Mouse (Mus musculus) lung, embryonic 15.5 days (tissue): Measurements from ENCODE around the gene Brca1. TPM values are rescaled to one million over a fixed set of nuclear protein-coding genes. Genes with fewer than 3 reads are reported as not detected.

Source experiments
- ATAC-seq: fragments of 200-750 bp; cut with Nextera tagmentation; 2 replicates; pipeline ENCODE4 v1.8.0; 2017; ENCODE audit warnings: moderate number of reproducible peaks, borderline replicate concordance; ENCODE audit not compliant: low FRiP score, low TSS enrichment; ENCODE audit errors: extremely low read depth
- H3K27ac ChIP-seq: fragments of 300-500 bp; sonication (generic); 2 replicates; pipeline ENCODE4 v1.5.1; 2015; ENCODE audit warnings: moderate library complexity, mild to moderate bottlenecking, inconsistent platforms
- H3K27me3 ChIP-seq: fragments of 300-500 bp; sonication (generic); 2 replicates; pipeline ENCODE4 v1.6.1; 2015; ENCODE audit warnings: inconsistent platforms
- H3K36me3 ChIP-seq: fragments of 300-500 bp; sonication (generic); 2 replicates; pipeline ENCODE4 v1.6.1; 2015; ENCODE audit warnings: inconsistent platforms
- H3K4me1 ChIP-seq: fragments of 300-500 bp; sonication (generic); 2 replicates; pipeline ENCODE4 v1.6.1; 2015; ENCODE audit warnings: inconsistent platforms
- H3K4me2 ChIP-seq: fragments of 300-500 bp; sonication (generic); 2 replicates; pipeline ENCODE4 v1.6.1; 2015; ENCODE audit warnings: inconsistent platforms, mild to moderate bottlenecking, moderate library complexity
- H3K4me3 ChIP-seq: fragments of 300-500 bp; sonication (generic); 2 replicates; pipeline ENCODE4 v1.5.1; 2015; ENCODE audit warnings: mild to moderate bottlenecking, inconsistent platforms
- H3K9ac ChIP-seq: fragments of 300-500 bp; sonication (generic); 2 replicates; pipeline ENCODE4 v1.6.1; 2015; ENCODE audit warnings: inconsistent platforms
- H3K9me3 ChIP-seq: fragments of 300-500 bp; sonication (generic); 2 replicates; pipeline ENCODE4 v1.6.1; 2016; ENCODE audit warnings: inconsistent platforms
- WGBS: fragments of 180-500 bp; shearing (Covaris S2); methylation state at CpG from one replicate; pipeline ENCODE4 v1.1.7; 2015; 5-methylcytosine and 5-hydroxymethylcytosine counted together
- polyA plus RNA-seq: library from polyadenylated mRNA; unstranded; fragments of >200 nt; fragmentation: Nextera tagmentation; extraction: Ambion mirVana; gene quantifications from 2 replicates; pipeline ENCODE4 v1.2.1, GENCODE M21; 2015

Gene Brca1
- polyA plus RNA-seq, 1 experiment from 2014 or later, result 14.1 TPM

GRCm38 (mm10) chr11:101525056-101525455, 26.7 kb downstream of the Brca1 start:
- Histone ChIP-seq H3K36me3 (peaks cover 50% of the 10 kb centered on the region), H3K4me1 (no peaks in the 10 kb centered on the region), H3K27me3 (no peaks in the 10 kb centered on the region), H3K9ac (no peak overlapping the region), H3K27ac (no peak overlapping the region), H3K4me3 (no peak overlapping the region), H3K9me3 (no peaks in the 10 kb centered on the region), H3K4me2 (no peak overlapping the region)
- ATAC-seq, result no peak
- 92% methylated on average over 10 of the region's 10 CpGs for WGBS

GRCm38 (mm10) chr11:101524446-101524845, 27.3 kb downstream of the Brca1 start:
- ATAC-seq, result no peak

GRCm38 (mm10) chr11:101519364-101519763, 32.4 kb downstream of the Brca1 start:
- Histone ChIP-seq H3K4me1 (no peaks in the 10 kb centered on the region), H3K9ac (no peak overlapping the region), H3K27ac (no peak overlapping the region), H3K4me3 (no peak overlapping the region), H3K4me2 (no peak overlapping the region), H3K9me3 (no peaks in the 10 kb centered on the region), H3K27me3 (no peaks in the 10 kb centered on the region), H3K36me3 (peaks cover 49% of the 10 kb centered on the region)
- ATAC-seq, result no peak
- WGBS, result 87% methylated on average over 6 of the region's 6 CpGs

More at GRCm38 (mm10) chr11:101524446-101524845, 27.3 kb downstream of the Brca1 start:
- Histone ChIP-seq H3K36me3 (peaks cover 50% of the 10 kb centered on the region), H3K27ac (no peak overlapping the region), H3K27me3 (no peaks in the 10 kb centered on the region), H3K9ac (no peak overlapping the region), H3K4me1 (no peaks in the 10 kb centered on the region), H3K4me2 (no peak overlapping the region), H3K4me3 (no peak overlapping the region), H3K9me3 (no peaks in the 10 kb centered on the region)
- WGBS, result 80% methylated on average over 8 of the region's 8 CpGs

- no peaks in the 10 kb centered on the region for H3K4me1 ChIP-seq
- ATAC-seq, result no peak
- no peak overlapping the region for H3K27ac ChIP-seq
- peaks cover 52% of the 10 kb centered on the region for H3K36me3 ChIP-seq
- no peaks in the 10 kb centered on the region for H3K9me3 ChIP-seq
- H3K27me3 ChIP-seq, result no peaks in the 10 kb centered on the region
- H3K4me3 ChIP-seq, result no peak overlapping the region
- no peak overlapping the region for H3K4me2 ChIP-seq
- H3K9ac ChIP-seq, result no peak overlapping the region
- 82% methylated on average over 5 of the region's 5 CpGs for WGBS
These were observed 32.8 kb downstream of the Brca1 start for GRCm38 (mm10) chr11:101518937-101519336.

GRCm38 (mm10) chr11:101507090-101507489, 44.7 kb downstream of the Brca1 start:
- no peaks in the 10 kb centered on the region for H3K4me1 ChIP-seq
- peaks cover 49% of the 10 kb centered on the region for H3K36me3 ChIP-seq
- no peaks in the 10 kb centered on the region for H3K27me3 ChIP-seq
- H3K9ac ChIP-seq, result no peak overlapping the region
- H3K4me3 ChIP-seq, result no peak overlapping the region
- 94% methylated on average over 7 of the region's 7 CpGs for WGBS
- H3K4me2 ChIP-seq, result no peak overlapping the region
- no peak overlapping the region for H3K27ac ChIP-seq
- H3K9me3 ChIP-seq, result no peaks in the 10 kb centered on the region
- no peak for ATAC-seq

- 91% methylated on average over 5 of the region's 5 CpGs for WGBS
- no peaks in the 10 kb centered on the region for H3K4me1 ChIP-seq
- H3K27me3 ChIP-seq, result no peaks in the 10 kb centered on the region
- H3K9me3 ChIP-seq, result no peaks in the 10 kb centered on the region
- no peak overlapping the region for H3K4me3 ChIP-seq
- H3K4me2 ChIP-seq, result no peak overlapping the region
- H3K9ac ChIP-seq, result no peak overlapping the region
- ATAC-seq, result no peak
- H3K36me3 ChIP-seq, result peaks cover 45% of the 10 kb centered on the region
- no peak overlapping the region for H3K27ac ChIP-seq
These were observed 45.4 kb downstream of the Brca1 start for GRCm38 (mm10) chr11:101506269-101506780.

- no peak for ATAC-seq
- Histone ChIP-seq H3K4me1 (no peaks in the 10 kb centered on the region), H3K4me2 (no peak overlapping the region), H3K27ac (no peak overlapping the region), H3K9ac (no peak overlapping the region), H3K27me3 (no peaks in the 10 kb centered on the region), H3K36me3 (peaks cover 23% of the 10 kb centered on the region; the same call in 1 of the 2 replicates), H3K4me3 (no peak overlapping the region), H3K9me3 (no peaks in the 10 kb centered on the region)
- WGBS, result 62% methylated on average over 6 of the region's 6 CpGs
These were observed 65.6 kb downstream of the Brca1 start for GRCm38 (mm10) chr11:101486126-101486525.

GRCm38 (mm10) chr11:101485509-101486028, 66.2 kb downstream of the Brca1 start:
- Histone ChIP-seq H3K4me1 (no peaks in the 10 kb centered on the region), H3K36me3 (peaks cover 23% of the 10 kb centered on the region; the same call in 1 of the 2 replicates), H3K4me2 (no peak overlapping the region), H3K9me3 (no peaks in the 10 kb centered on the region), H3K9ac (no peak overlapping the region), H3K27ac (no peak overlapping the region), H3K27me3 (no peaks in the 10 kb centered on the region), H3K4me3 (no peak overlapping the region)
- ATAC-seq, result no peak
- WGBS, result 35% methylated on average over 6 of the region's 6 CpGs

GRCm38 (mm10) chr11:101484814-101485213, 66.9 kb downstream of the Brca1 start:
- H3K9me3 ChIP-seq, result no peaks in the 10 kb centered on the region
- H3K9ac ChIP-seq, result no peak overlapping the region
- H3K36me3 ChIP-seq, result peaks cover 22% of the 10 kb centered on the region; the same call in 1 of the 2 replicates
- H3K4me2 ChIP-seq, result no peak overlapping the region
- H3K27ac ChIP-seq, result no peak overlapping the region
- no peaks in the 10 kb centered on the region for H3K4me1 ChIP-seq
- 75% methylated on average over 7 of the region's 7 CpGs for WGBS
- no peak overlapping the region for H3K4me3 ChIP-seq
- no peak for ATAC-seq
- no peaks in the 10 kb centered on the region for H3K27me3 ChIP-seq

GRCm38 (mm10) chr11:101484245-101484644, 67.5 kb downstream of the Brca1 start:
- no peak overlapping the region for H3K4me2 ChIP-seq
- peaks cover 3% of the 10 kb centered on the region; the same call in 1 of the 2 replicates for H3K4me1 ChIP-seq
- H3K27ac ChIP-seq, result no peak overlapping the region
- no peaks in the 10 kb centered on the region for H3K9me3 ChIP-seq
- no peak overlapping the region for H3K4me3 ChIP-seq
- no peak for ATAC-seq
- H3K27me3 ChIP-seq, result no peaks in the 10 kb centered on the region
- H3K9ac ChIP-seq, result no peak overlapping the region
- peaks cover 17% of the 10 kb centered on the region; the same call in 1 of the 2 replicates for H3K36me3 ChIP-seq
- 59% methylated on average over 6 of the region's 6 CpGs for WGBS

- H3K27me3 ChIP-seq, result no peaks in the 10 kb centered on the region
- H3K9me3 ChIP-seq, result no peaks in the 10 kb centered on the region
- WGBS, result 24% methylated on average over 3 of the region's 3 CpGs
- no peak overlapping the region for H3K9ac ChIP-seq
- no peak overlapping the region for H3K4me3 ChIP-seq
- no peak overlapping the region for H3K4me2 ChIP-seq
- ATAC-seq, result no peak
- H3K27ac ChIP-seq, result no peak overlapping the region
- H3K4me1 ChIP-seq, result peaks cover 7% of the 10 kb centered on the region; the same call in 1 of the 2 replicates
- H3K36me3 ChIP-seq, result 0 out of 2 replicates have a peak, but pooled peaks cover 12% of the 10 kb centered on the region
These were observed 68.0 kb downstream of the Brca1 start for GRCm38 (mm10) chr11:101483804-101484203.

GRCm38 (mm10) chr11:101480912-101481311, 70.8 kb downstream of the Brca1 start:
- Histone ChIP-seq H3K9me3 (no peaks in the 10 kb centered on the region), H3K9ac (no peak overlapping the region), H3K27me3 (no peaks in the 10 kb centered on the region), H3K27ac (no peak overlapping the region), H3K36me3 (no peaks in the 10 kb centered on the region), H3K4me1 (peaks cover 7% of the 10 kb centered on the region; the same call in 1 of the 2 replicates), H3K4me3 (no peak overlapping the region), H3K4me2 (no peak overlapping the region)
- WGBS, result 16% methylated on average over 6 of the region's 6 CpGs
- ATAC-seq, result no peak
